Mouse (Mus musculus) liver, adult 2 months (tissue): Measurements from ENCODE around the gene Tvp23b. TPM values are rescaled to one million over a fixed set of nuclear protein-coding genes. Genes with fewer than 3 reads are reported as not detected.

Experiments used
- DNase-seq: peaks from one replicate; pipeline ENCODE4 v3.0.0-alpha.2; 2011; ENCODE audit warnings: low read depth, low spot score; ENCODE audit errors: extremely low read depth
- H3K27ac ChIP-seq: fragments of 200-500 bp; replicated peaks from 2 replicates; pipeline ENCODE4 v1.5.1; 2012; ENCODE audit warnings: low read depth, mild to moderate bottlenecking, control low read depth, inconsistent platforms, low read length; ENCODE audit not compliant: insufficient read depth
- H3K27me3 ChIP-seq: fragments of 200-500 bp; 2 replicates; pipeline ENCODE4 v1.6.1; 2012; ENCODE audit warnings: mild to moderate bottlenecking, moderate library complexity, low read length, inconsistent platforms; ENCODE audit not compliant: control insufficient read depth, insufficient read depth
- H3K36me3 ChIP-seq: fragments of 200-500 bp; 2 replicates; pipeline ENCODE4 v1.6.1; 2012; ENCODE audit warnings: low read length, inconsistent platforms; ENCODE audit not compliant: control insufficient read depth, insufficient read depth
- H3K4me1 ChIP-seq: fragments of 200-500 bp; 2 replicates; pipeline ENCODE4 v1.6.1; 2011; ENCODE audit warnings: low read length; ENCODE audit not compliant: control insufficient read depth, insufficient read depth
- H3K4me3 ChIP-seq: fragments of 200-500 bp; 2 replicates; pipeline ENCODE4 v1.5.1; 2011; ENCODE audit warnings: low read depth, mild to moderate bottlenecking, control low read depth, low read length, moderate library complexity; ENCODE audit not compliant: insufficient read depth
- H3K79me2 ChIP-seq: fragments of 200-500 bp; 2 replicates; pipeline ENCODE4 v1.6.1; 2012; ENCODE audit warnings: inconsistent platforms, mild to moderate bottlenecking, low read length, moderate library complexity; ENCODE audit not compliant: control insufficient read depth, insufficient read depth
- H3K9ac ChIP-seq: fragments of 200-500 bp; 2 replicates; pipeline ENCODE4 v1.6.1; 2012; ENCODE audit warnings: low read depth, mild to moderate bottlenecking, control low read depth, inconsistent platforms, low read length
- CTCF ChIP-seq: fragments of 200-500 bp; IDR thresholded peaks from 2 replicates; pipeline ENCODE4 v1.5.1; 2011; ENCODE audit warnings: low read depth, low read length, control low read depth
- POLR2A ChIP-seq: fragments of 200-500 bp; IDR thresholded peaks from 2 replicates; pipeline ENCODE4 v1.6.1; 2011; ENCODE audit warnings: low read length, control low read depth; ENCODE audit not compliant: insufficient read depth; ENCODE audit errors: extremely low read depth
- WGBS: fragments of 180-500 bp; shearing (Covaris S2); methylation state at CpG from one replicate; pipeline ENCODE4 v1.1.7; 2018; 5-methylcytosine and 5-hydroxymethylcytosine counted together
- polyA plus RNA-seq: library from polyadenylated mRNA; depleted of rRNA; stranded (reverse); fragments of >200 nt; gene quantifications from 2 replicates; pipeline ENCODE4 v1.2.3, GENCODE M21; 2012; rRNA removed
- total RNA-seq: library from RNA; depleted of rRNA; stranded (reverse); fragments of >200 nt; gene quantifications from 2 replicates; pipeline ENCODE4 v1.2.3, GENCODE M21; 2014; rRNA removed

Tvp23b gene
- total RNA-seq: 23.8 and 31.0 TPM in 2 replicates
- polyA plus RNA-seq: 10.1 and 12.1 TPM in 2 replicates

GRCm38 (mm10) chr11:62879220-62880048 is at the start of gene Tvp23b:
Gene Tvp23b, plus strand, starts transcription at chr11:62879455.
- peaks cover under 1% of the 10 kb centered on the region; the same call in 1 of the 2 replicates for H3K36me3 ChIP-seq
- no peaks in the 10 kb centered on the region for H3K79me2 ChIP-seq
- under 1% methylated on average over 55 of the region's 55 CpGs for WGBS
- H3K27me3 ChIP-seq: no peaks in the 10 kb centered on the region
- peak within 1 kb of the TSS; percentile 87 for H3K9ac ChIP-seq
- peak within 1 kb of the TSS; percentile 75 for H3K27ac ChIP-seq
- DNase-seq: peak; percentile 83
- no peaks in the 10 kb centered on the region for H3K4me1 ChIP-seq
- no peak for TF ChIP-seq CTCF
- peak; percentile 81 for TF ChIP-seq POLR2A
- peak within 1 kb of the TSS; percentile 82 for H3K4me3 ChIP-seq

DNA sequence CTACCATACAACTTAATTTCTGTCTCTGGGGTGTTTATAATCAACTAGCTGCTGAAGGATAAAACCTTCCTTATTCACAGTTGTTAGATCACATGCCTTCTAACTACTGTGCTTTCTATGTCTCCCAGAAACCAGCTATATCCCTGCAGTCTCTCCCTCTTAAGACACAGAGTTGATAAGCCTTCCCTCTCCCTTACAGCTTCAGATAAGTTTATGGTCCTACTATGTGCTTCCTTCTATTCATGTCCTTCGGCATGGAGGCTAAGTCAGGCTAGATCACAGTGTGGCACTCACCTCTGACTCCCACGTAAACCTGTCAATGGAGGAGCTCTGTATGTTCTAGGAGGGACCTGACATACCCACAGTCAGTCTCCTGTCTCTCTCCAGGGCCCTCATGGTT is 48.9 kb upstream of the Tvp23b start:
- H3K9ac ChIP-seq: no peak overlapping the region
- TF ChIP-seq CTCF (no peak), POLR2A (no peak)
- no peaks in the 10 kb centered on the region for H3K36me3 ChIP-seq
- H3K79me2 ChIP-seq: no peaks in the 10 kb centered on the region
- no peak overlapping the region for H3K27ac ChIP-seq
- DNase-seq: no peak
- 0 out of 2 replicates have a peak, but pooled peaks cover 2% of the 10 kb centered on the region for H3K4me1 ChIP-seq
- H3K4me3 ChIP-seq: no peak overlapping the region
- no peaks in the 10 kb centered on the region for H3K27me3 ChIP-seq
- 93% methylated on average over 2 of the region's 2 CpGs for WGBS

DNA sequence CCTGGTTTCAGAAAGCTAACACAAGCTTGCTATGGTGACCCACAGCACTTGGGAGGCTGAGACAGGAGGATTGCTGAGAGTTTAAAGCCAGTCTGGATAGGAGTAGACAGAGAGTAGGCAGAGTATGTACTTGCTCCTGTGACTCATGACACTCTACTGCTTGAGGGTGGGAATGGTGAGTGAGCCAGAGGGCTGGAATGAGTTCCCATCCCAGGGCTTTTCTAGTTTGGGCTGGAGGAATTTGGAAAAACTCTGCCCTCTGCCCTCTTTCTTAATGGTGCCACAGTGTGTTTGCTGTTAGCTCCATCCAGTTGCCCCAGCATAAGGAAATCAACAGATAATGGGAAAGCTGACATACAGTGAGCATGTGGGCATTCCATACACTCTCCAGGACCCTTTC is 47.3 kb upstream of the Tvp23b start:
- no peak for DNase-seq
- no peaks in the 10 kb centered on the region for H3K4me1 ChIP-seq
- H3K9ac ChIP-seq: no peak overlapping the region
- H3K79me2 ChIP-seq: no peaks in the 10 kb centered on the region
- no peak for TF ChIP-seq POLR2A
- TF ChIP-seq CTCF: no peak
- no peaks in the 10 kb centered on the region for H3K36me3 ChIP-seq
- no peaks in the 10 kb centered on the region for H3K27me3 ChIP-seq
- no peak overlapping the region for H3K27ac ChIP-seq
- no peak overlapping the region for H3K4me3 ChIP-seq

- no peak overlapping the region for H3K27ac ChIP-seq
- no peak overlapping the region for H3K4me3 ChIP-seq
- no peaks in the 10 kb centered on the region for H3K27me3 ChIP-seq
- no peak for DNase-seq
- no peak for TF ChIP-seq CTCF
- no peak for TF ChIP-seq POLR2A
- H3K36me3 ChIP-seq: no peaks in the 10 kb centered on the region
- no peak overlapping the region for H3K9ac ChIP-seq
- 69% methylated on average over 5 of the region's 5 CpGs for WGBS
- H3K4me1 ChIP-seq: no peaks in the 10 kb centered on the region
- H3K79me2 ChIP-seq: no peaks in the 10 kb centered on the region
Observed at GRCm38 (mm10) chr11:62844562-62844961, 34.7 kb upstream of the Tvp23b start.

DNA sequence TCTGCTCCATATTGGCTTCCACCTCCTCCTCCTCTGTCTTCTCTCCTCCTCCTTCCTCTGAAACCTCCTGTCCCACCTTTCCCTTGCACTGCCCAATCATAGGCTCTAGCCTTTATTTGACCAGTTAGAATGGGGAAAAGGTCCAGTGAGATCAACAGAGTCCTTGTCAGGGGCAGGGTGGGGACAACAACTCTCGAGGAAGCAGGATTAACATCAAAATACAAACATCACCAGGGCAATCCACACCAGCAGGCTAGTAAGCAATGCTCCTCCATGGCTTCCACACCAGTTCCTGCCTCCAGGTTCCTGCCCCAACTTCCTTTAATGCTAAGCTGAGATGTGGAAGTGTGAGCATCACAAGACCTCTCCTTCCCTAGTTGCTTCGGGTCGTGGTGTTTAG is 33.5 kb upstream of the Tvp23b start:
- Histone ChIP-seq H3K79me2 (no peaks in the 10 kb centered on the region), H3K4me3 (no peak overlapping the region), H3K36me3 (no peaks in the 10 kb centered on the region), H3K27me3 (no peaks in the 10 kb centered on the region), H3K27ac (no peak overlapping the region), H3K4me1 (no peaks in the 10 kb centered on the region), H3K9ac (no peak overlapping the region)
- DNase-seq: no peak
- WGBS: 68% methylated on average over 3 of the region's 3 CpGs
- TF ChIP-seq POLR2A (no peak), CTCF (no peak)

GRCm38 (mm10) chr11:62846961-62847654 is 32.1 kb upstream of the Tvp23b start, which contains the start of gene Fbxw10:
Gene Fbxw10, plus strand, starts transcription at chr11:62847069.
- Histone ChIP-seq H3K9ac (no peak within 1 kb of the TSS), H3K36me3 (no peaks in the 10 kb centered on the region), H3K79me2 (no peaks in the 10 kb centered on the region), H3K27me3 (no peaks in the 10 kb centered on the region), H3K4me1 (no peaks in the 10 kb centered on the region), H3K4me3 (no peak within 1 kb of the TSS), H3K27ac (no peak within 1 kb of the TSS)
- peak; percentile 24 for DNase-seq
- TF ChIP-seq CTCF (no peak), POLR2A (no peak)
- WGBS: 49% methylated on average over 12 of the region's 12 CpGs
